ENCODE assay signal across 8 mouse cellular contexts in the genomic region with DNA sequence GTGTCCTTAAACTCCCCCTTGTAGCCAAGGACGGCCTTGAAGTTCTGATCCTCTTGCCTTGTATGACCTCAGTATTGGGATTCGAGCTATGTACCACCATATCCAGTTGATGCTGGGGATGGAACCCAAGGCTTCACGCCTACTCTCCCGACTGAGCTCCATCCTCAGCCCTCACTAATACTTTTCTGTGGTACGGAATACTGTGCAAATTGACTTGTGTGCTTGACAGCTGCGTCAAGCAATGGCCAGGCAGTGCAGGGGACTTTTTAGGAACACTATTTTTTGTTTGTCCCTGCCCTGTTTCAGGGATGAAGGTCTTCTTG. TPM values are rescaled to one million over a fixed set of nuclear protein-coding genes. Genes with fewer than 3 reads are reported as not detected.
DNase-seq lines count a peak whose midpoint lies in the region; ATAC-seq and TF ChIP-seq lines count a peak whose summit lies in the region.

No protein-coding gene starts in this region.

- peak overlapping the region; percentile 86 for H3K4me3 ChIP-seq in testis, adult 2 months (ENCODE audit: control insufficient read depth, low read depth, low read length)
- peak overlapping the region; percentile 66 for H3K4me3 ChIP-seq in limb, embryonic 15.5 days
- peak overlapping the region; percentile 73 for H3K4me3 ChIP-seq in stomach, postnatal 0 days (ENCODE audit: low read depth, low read length)

- peak; percentile 8; the same call in 1 of the 2 replicates for ATAC-seq in frontal cortex, adult (ENCODE audit: low TSS enrichment)
- ATAC-seq in limb, embryonic 15.5 days (ENCODE audit: insufficient number of reproducible peaks, low FRiP score, low TSS enrichment, low read depth): no peak
- 0 out of 2 replicates have a peak, but pooled peaks have one; percentile 1 for ATAC-seq in stomach, postnatal 0 days (ENCODE audit: low FRiP score, low TSS enrichment)

- peak overlapping the region; percentile 68 for H3K4me2 ChIP-seq in limb, embryonic 15.5 days
- H3K4me2 ChIP-seq in stomach, postnatal 0 days (replicated peaks; ENCODE audit: low read depth): peak overlapping the region; percentile 78

- no peak overlapping the region for H3K9ac ChIP-seq in limb, embryonic 15.5 days
- H3K9ac ChIP-seq in stomach, postnatal 0 days (ENCODE audit: low read length): peak overlapping the region; percentile 53; the same call in 1 of the 2 replicates

- H3K27ac ChIP-seq in testis, adult 2 months (ENCODE audit: control insufficient read depth, insufficient read depth, low read depth, low read length): peak overlapping the region; percentile 82
- peak overlapping the region; percentile 62 for H3K27ac ChIP-seq in limb, embryonic 15.5 days
- peak overlapping the region; percentile 40; the same call in 1 of the 2 replicates for H3K27ac ChIP-seq in stomach, postnatal 0 days (replicated peaks)

- no peaks in the 10 kb centered on the region for H3K9me3 ChIP-seq in limb, embryonic 15.5 days
- H3K9me3 ChIP-seq in stomach, postnatal 0 days (ENCODE audit: control insufficient read depth, low read length): no peaks in the 10 kb centered on the region

- no peak for TF ChIP-seq CTCF in testis, adult 2 months (IDR thresholded peaks at IDR 0.05; ENCODE audit: control insufficient read depth, insufficient read depth, insufficient replicate concordance, low read depth, low read length)
- no peak for TF ChIP-seq CTCF in stomach, postnatal 0 days (IDR thresholded peaks at IDR 0.05; ENCODE audit: low read depth)

- no peaks in the 10 kb centered on the region for H3K36me3 ChIP-seq in testis, adult 2 months (ENCODE audit: control insufficient read depth, insufficient read depth, low read length)
- peaks cover 7% of the 10 kb centered on the region; the same call in 1 of the 2 replicates for H3K36me3 ChIP-seq in limb, embryonic 15.5 days
- no peaks in the 10 kb centered on the region for H3K36me3 ChIP-seq in stomach, postnatal 0 days (ENCODE audit: control insufficient read depth, insufficient read depth, low read length)

- TF ChIP-seq EP300 in stomach, postnatal 0 days (optimal IDR thresholded peaks at IDR 0.05): no peak

- H3K4me1 ChIP-seq in testis, adult 2 months (ENCODE audit: control insufficient read depth, insufficient read depth, low read length): peaks cover 12% of the 10 kb centered on the region
- H3K4me1 ChIP-seq in limb, embryonic 15.5 days: peaks cover 34% of the 10 kb centered on the region
- peaks cover 2% of the 10 kb centered on the region; the same call in 1 of the 2 replicates for H3K4me1 ChIP-seq in stomach, postnatal 0 days (replicated peaks; ENCODE audit: control insufficient read depth, insufficient read depth)

- DNase-seq in frontal cortex, postnatal 36 days (ENCODE audit: low spot score in 2 of 2): no peak
- DNase-seq in testis, postnatal 10 days (ENCODE audit: low spot score): no peak
- DNase-seq in stomach, postnatal 0 days (ENCODE audit: low spot score): no peak
- DNase-seq in kidney, adult 18-20 months: no peak
- no peak for DNase-seq in layer of hippocampus, postnatal 14 days (ENCODE audit: low spot score in 2 of 2)

- no peak for TF ChIP-seq POLR2A in testis, adult 2 months (IDR thresholded peaks at IDR 0.05; ENCODE audit: control insufficient read depth, low read depth, low read length)

- H3K27me3 ChIP-seq in testis, adult 2 months (ENCODE audit: control insufficient read depth, insufficient read depth, low read length): no peaks in the 10 kb centered on the region
- no peaks in the 10 kb centered on the region for H3K27me3 ChIP-seq in limb, embryonic 15.5 days
- no peaks in the 10 kb centered on the region for H3K27me3 ChIP-seq in stomach, postnatal 0 days (ENCODE audit: control insufficient read depth, insufficient read depth, low read length)

- 44% methylated on average over 6 of the region's 6 CpGs for WGBS in limb, embryonic 15.5 days
- WGBS in stomach, postnatal 0 days: 38% methylated on average over 6 of the region's 6 CpGs

RNA-seq across cellular contexts. Expression of a gene that starts 5.7 kb away (rescaled TPM):
- polyA plus RNA-seq in testis, adult 2 months (2012; rRNA removed): 58.7 and 59.6 TPM in 2 replicates
- 119 and 123 TPM in 2 replicates for polyA plus RNA-seq in limb, embryonic 15.5 days (2015; fragmentation: Nextera tagmentation; extraction: Ambion mirVana)
- 44.5 and 47.3 TPM in 2 replicates for polyA plus RNA-seq in stomach, postnatal 0 days (2015; fragmentation: Nextera tagmentation; extraction: Ambion mirVana)
- 10 to 100 TPM; 47.3 to 48.8 TPM for total RNA-seq in layer of hippocampus, postnatal 14 days (2021)

RNA-seq across cellular contexts. Expression of a gene that starts 49.7 kb away (rescaled TPM):
- 56.0 and 56.5 TPM in 2 replicates for polyA plus RNA-seq in testis, adult 2 months (2012; rRNA removed)
- polyA plus RNA-seq in limb, embryonic 15.5 days (2015; fragmentation: Nextera tagmentation; extraction: Ambion mirVana): 35.8 and 38.3 TPM in 2 replicates
- 26.0 and 26.4 TPM in 2 replicates for polyA plus RNA-seq in stomach, postnatal 0 days (2015; fragmentation: Nextera tagmentation; extraction: Ambion mirVana)
- 10 to 100 TPM; 29.9 to 34.0 TPM for total RNA-seq in layer of hippocampus, postnatal 14 days (2021)

RNA-seq across cellular contexts. Expression of a gene that starts 49.7 kb away (rescaled TPM):
- 16.5 and 17.1 TPM in 2 replicates for polyA plus RNA-seq in testis, adult 2 months (2012; rRNA removed)
- polyA plus RNA-seq in limb, embryonic 15.5 days (2015; fragmentation: Nextera tagmentation; extraction: Ambion mirVana): 27.7 and 29.0 TPM in 2 replicates
- polyA plus RNA-seq in stomach, postnatal 0 days (2015; fragmentation: Nextera tagmentation; extraction: Ambion mirVana): 27.3 and 36.1 TPM in 2 replicates
- total RNA-seq in layer of hippocampus, postnatal 14 days (2021): 10 to 100 TPM; 19.2 to 21.5 TPM
